Mouse (Mus musculus): ENCODE data around the gene Rnf34.

- TF ChIP-seq CTCF (IDR thresholded peaks at IDR 0.05; ENCODE audit: low read depth) = no peak
- TF ChIP-seq EP300 (IDR thresholded peaks at IDR 0.05; ENCODE audit: low read depth) = no peak
Observed at GRCm38 (mm10) chr5:122825099-122825498, 24.7 kb upstream of the Rnf34 start.
